Mouse (Mus musculus) liver, embryonic 14.5 days (tissue): Measurements from ENCODE around the gene Kdm3a. TPM values are rescaled to one million over a fixed set of nuclear protein-coding genes. Genes with fewer than 3 reads are reported as not detected.
A peak's percentile ranks its signal among the peaks of the same experiment; 100 is the strongest.

Source experiments
- ATAC-seq: fragments of 200-750 bp; cut with Nextera tagmentation; 2 replicates; pipeline ENCODE4 v1.8.0; 2017; ENCODE audit warnings: moderate number of reproducible peaks, mild to moderate bottlenecking, moderate library complexity; ENCODE audit not compliant: insufficient read depth
- DNase-seq, 3 experiments: peaks; one replicate each; pipeline ENCODE4 v3.0.0-alpha.2; 2012 to 2013; ENCODE audit warnings: low read depth in 3 of 3, low spot score in 3 of 3
- H3K27ac ChIP-seq: fragments of 300-500 bp; sonication (generic); 2 replicates; pipeline ENCODE4 v1.5.1; 2014; ENCODE audit warnings: moderate library complexity, mild to moderate bottlenecking, control low read depth, inconsistent platforms
- H3K27me3 ChIP-seq: fragments of 300-500 bp; sonication (generic); 2 replicates; pipeline ENCODE4 v1.6.1; 2014; ENCODE audit warnings: mild to moderate bottlenecking, low read length, moderate library complexity; ENCODE audit not compliant: control insufficient read depth, insufficient read depth
- H3K36me3 ChIP-seq: fragments of 300-500 bp; sonication (generic); replicated peaks from 2 replicates; pipeline ENCODE4 v1.6.1; 2014; ENCODE audit warnings: low read depth; ENCODE audit not compliant: control insufficient read depth, insufficient read depth
- H3K4me1 ChIP-seq, 2 experiments: fragments of 200-500 bp in 1 of 2; fragments of 300-500 bp in 1 of 2; sonication (generic) in 1 of 2; replicated peaks; 2 replicates each; pipeline ENCODE4 v1.6.1; 2012 to 2014; ENCODE audit warnings: antibody characterized with exemption in 1 of 2, inconsistent platforms in 1 of 2, low read length in 1 of 2; ENCODE audit not compliant: control insufficient read depth in 2 of 2, insufficient read depth in 2 of 2
- H3K4me2 ChIP-seq: fragments of 300-500 bp; sonication (generic); 2 replicates; pipeline ENCODE4 v1.6.1; 2014; ENCODE audit warnings: low read depth, mild to moderate bottlenecking, control low read depth, moderate library complexity
- H3K4me3 ChIP-seq, 2 experiments: fragments of 200-500 bp in 1 of 2; fragments of 300-500 bp in 1 of 2; sonication (generic) in 1 of 2; 2 replicates each; pipeline ENCODE4 v1.5.1; 2012 to 2014; ENCODE audit warnings: low read depth in 2 of 2, low read length in 2 of 2, mild to moderate bottlenecking in 2 of 2, control low read depth in 1 of 2, inconsistent platforms in 1 of 2, moderate library complexity in 1 of 2; ENCODE audit not compliant: insufficient read depth in 1 of 2
- H3K9ac ChIP-seq: fragments of 300-500 bp; sonication (generic); replicated peaks from 2 replicates; pipeline ENCODE4 v1.6.1; 2014; ENCODE audit warnings: mild to moderate bottlenecking, control low read depth, moderate library complexity
- H3K9me3 ChIP-seq: fragments of 300-500 bp; sonication (generic); 2 replicates; pipeline ENCODE4 v1.6.1; 2016; ENCODE audit warnings: low read length, mixed read lengths; ENCODE audit not compliant: control insufficient read depth
- CTCF ChIP-seq: IDR thresholded peaks from 2 replicates; pipeline ENCODE4 v1.5.1; 2016; ENCODE audit warnings: antibody characterized with exemption, low read depth, control low read depth
- EP300 ChIP-seq: IDR thresholded peaks from 2 replicates; pipeline ENCODE4 v1.6.1; 2016; ENCODE audit warnings: antibody characterized with exemption, low read depth
- WGBS: fragments of 180-500 bp; shearing (Covaris S2); extraction: QIAGEN DNeasy Blood & Tissue Kit; methylation state at CpG from one replicate; pipeline ENCODE4 v1.1.7; 2014; ENCODE audit not compliant: insufficient replicate concordance; 5-methylcytosine and 5-hydroxymethylcytosine counted together
- polyA plus RNA-seq, 2 experiments: library from polyadenylated mRNA; depleted of rRNA in 1 of 2; stranded (reverse) in 1 of 2; unstranded in 1 of 2; fragments of >200 nt; fragmentation: Nextera tagmentation in 1 of 2; extraction: Ambion mirVana in 1 of 2; gene quantifications; 2 replicates each; pipeline versions ENCODE4 v1.2.1 to v1.2.3; 2012 to 2014

The Kdm3a gene
- 8.8 and 11.8 TPM in 2 replicates for polyA plus RNA-seq (2012; rRNA removed)
- 8.6 and 8.9 TPM in 2 replicates for polyA plus RNA-seq (2014; fragmentation: Nextera tagmentation; extraction: Ambion mirVana)

DNA sequence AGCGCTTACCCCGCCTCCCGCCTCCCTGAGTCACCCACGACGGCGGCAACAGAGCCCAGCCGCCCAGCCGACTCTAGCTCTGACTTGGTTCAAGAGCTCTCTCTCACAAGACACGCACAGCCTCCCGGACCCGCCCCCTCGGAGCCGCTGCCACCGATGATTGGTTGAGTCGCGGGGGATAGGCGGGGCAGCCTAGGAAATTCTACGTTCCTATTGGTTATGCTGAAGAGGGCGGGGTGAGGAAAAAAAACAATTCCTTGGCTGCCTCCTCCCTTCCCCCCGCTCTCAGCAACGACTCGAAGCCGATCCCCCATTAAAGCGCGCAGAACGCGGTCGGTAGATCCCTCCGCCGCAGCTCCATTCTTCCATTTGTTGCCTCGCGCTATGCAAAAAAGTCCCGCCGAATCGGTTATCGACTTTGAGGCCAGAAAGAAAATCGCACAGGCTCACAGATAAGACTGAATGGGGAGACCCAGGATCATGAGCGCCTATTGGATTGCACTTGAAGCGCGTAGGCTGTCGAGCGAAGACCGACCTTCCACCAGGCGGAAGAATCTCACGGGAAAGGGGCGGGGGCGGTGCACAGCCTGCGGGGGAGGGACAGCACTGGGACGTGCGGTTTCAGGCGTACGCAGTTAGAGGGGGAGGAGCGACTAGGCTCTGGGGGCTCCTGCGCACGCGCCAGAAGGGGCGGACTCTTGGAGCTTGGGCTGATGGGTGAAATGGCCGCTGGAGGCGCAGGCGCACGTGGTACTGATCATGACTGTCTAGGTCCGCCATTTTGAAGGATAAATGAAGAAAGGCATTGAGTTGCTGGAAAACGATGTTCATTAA lies at the start of gene Kdm3a:
Kdm3a (minus strand) TSS at position 162 of the 834 bp plus-strand sequence.
- peak within 1 kb of the TSS; percentile 88 to 90 for H3K4me3 ChIP-seq
- peaks cover 12 to 13% of the 10 kb centered on the region in 2 experiments for H3K4me1 ChIP-seq
- H3K9me3 ChIP-seq, result no peaks in the 10 kb centered on the region
- under 1% methylated on average over 63 of the region's 63 CpGs for WGBS
- ATAC-seq, result peak; percentile 90
- H3K27me3 ChIP-seq, result peaks cover 4% of the 10 kb centered on the region; the same call in 1 of the 2 replicates
- peaks cover 7% of the 10 kb centered on the region for H3K36me3 ChIP-seq
- H3K27ac ChIP-seq, result peak within 1 kb of the TSS; percentile 93
- H3K4me2 ChIP-seq, result peak within 1 kb of the TSS; percentile 94
- TF ChIP-seq EP300 (peak; percentile 60), CTCF (peak; percentile 80)
- peak; percentile 96 to 97 (median 97) for DNase-seq
- H3K9ac ChIP-seq, result peak within 1 kb of the TSS; percentile 96

DNA sequence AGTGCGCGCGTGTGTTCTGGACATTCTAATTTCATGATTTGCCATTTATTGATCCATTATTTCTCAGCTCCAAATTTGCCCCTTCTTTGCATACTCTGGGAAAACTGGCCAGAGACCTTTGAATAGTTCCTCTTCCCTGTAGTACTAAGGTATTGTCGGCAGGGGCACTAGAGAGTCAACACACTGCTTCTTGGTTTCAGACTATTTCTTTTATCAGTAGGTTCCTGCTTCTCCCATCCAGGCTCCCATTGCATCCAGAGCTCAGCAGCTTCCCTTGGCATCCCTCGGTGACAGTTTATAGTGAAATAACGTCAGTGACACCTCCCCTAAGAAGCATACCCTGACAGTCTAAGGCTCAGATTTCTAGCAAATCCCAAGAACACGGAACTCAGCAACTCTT lies 46.1 kb upstream of the Kdm3a start:
- ATAC-seq, result no peak
- 61% methylated on average over 7 of the region's 7 CpGs for WGBS
- no peaks in the 10 kb centered on the region for H3K9me3 ChIP-seq
- H3K27me3 ChIP-seq, result no peaks in the 10 kb centered on the region; the same call in 1 of the 2 replicates
- H3K4me2 ChIP-seq, result no peak overlapping the region
- H3K9ac ChIP-seq, result no peak overlapping the region
- H3K4me3 ChIP-seq, result no peak overlapping the region
- no peaks in the 10 kb centered on the region for H3K4me1 ChIP-seq
- no peak for TF ChIP-seq EP300
- TF ChIP-seq CTCF, result peak; percentile 63
- DNase-seq, result no peak
- H3K27ac ChIP-seq, result no peak overlapping the region
- H3K36me3 ChIP-seq, result no peaks in the 10 kb centered on the region

DNA sequence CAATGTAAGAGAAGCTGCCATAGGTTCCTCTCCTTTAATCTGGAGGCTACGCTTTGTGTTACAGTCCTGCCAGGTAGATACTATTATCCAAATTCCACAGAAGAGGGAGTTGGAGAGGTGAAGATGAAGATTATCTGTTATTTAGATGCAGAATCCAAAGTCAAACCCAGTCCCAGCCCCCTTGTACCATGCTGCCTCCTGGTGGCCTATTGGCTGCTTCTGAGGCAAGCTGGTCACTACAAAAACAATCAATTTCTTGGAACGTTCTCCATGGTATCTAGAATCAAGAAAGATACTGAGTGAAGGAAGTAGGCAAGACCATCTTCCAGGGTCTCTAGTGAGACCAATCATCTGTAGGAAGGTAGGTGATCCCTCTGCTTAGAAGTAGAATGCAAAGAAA lies 40.4 kb upstream of the Kdm3a start:
- no peaks in the 10 kb centered on the region for H3K9me3 ChIP-seq
- no peak overlapping the region for H3K4me2 ChIP-seq
- no peak overlapping the region for H3K27ac ChIP-seq
- H3K27me3 ChIP-seq, result no peaks in the 10 kb centered on the region; the same call in 1 of the 2 replicates
- WGBS, result 43% methylated on average over 2 of the region's 2 CpGs
- TF ChIP-seq EP300 (no peak), CTCF (peak; percentile 75)
- no peak overlapping the region for H3K9ac ChIP-seq
- H3K36me3 ChIP-seq, result no peaks in the 10 kb centered on the region
- ATAC-seq (no peak), DNase-seq (peak; percentile 12 to 26 (median 14))
- no peak overlapping the region for H3K4me3 ChIP-seq
- no peaks in the 10 kb centered on the region for H3K4me1 ChIP-seq

DNA sequence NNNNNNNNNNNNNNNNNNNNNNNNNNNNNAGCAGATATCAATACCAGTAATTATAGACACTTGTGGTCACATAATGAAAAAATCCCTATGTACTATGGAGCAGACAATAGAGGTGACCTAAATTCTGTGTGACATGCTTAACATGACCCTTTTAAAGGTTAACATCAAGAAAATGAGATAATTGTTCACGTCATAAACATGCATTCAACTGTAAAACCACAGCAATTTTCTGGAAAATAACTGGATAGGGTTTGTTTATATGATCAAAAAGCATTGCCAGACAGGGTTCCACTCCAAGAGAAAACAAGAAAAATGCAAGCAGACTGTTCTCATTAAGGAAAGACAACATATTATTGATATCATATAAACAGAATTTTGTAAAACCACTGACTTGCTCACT lies 31.7 kb upstream of the Kdm3a start:
- 48% methylated on average over 1 of the region's 1 CpGs for WGBS
- H3K4me1 ChIP-seq, result peaks cover 19 to 20% of the 10 kb centered on the region in 2 experiments
- no peak overlapping the region for H3K27ac ChIP-seq
- DNase-seq (no peak), ATAC-seq (no peak)
- no peaks in the 10 kb centered on the region for H3K36me3 ChIP-seq
- TF ChIP-seq CTCF (no peak), EP300 (no peak)
- H3K9me3 ChIP-seq, result no peaks in the 10 kb centered on the region
- H3K4me3 ChIP-seq, result no peak overlapping the region
- H3K27me3 ChIP-seq, result no peaks in the 10 kb centered on the region
- H3K9ac ChIP-seq, result no peak overlapping the region
- H3K4me2 ChIP-seq, result no peak overlapping the region

DNA sequence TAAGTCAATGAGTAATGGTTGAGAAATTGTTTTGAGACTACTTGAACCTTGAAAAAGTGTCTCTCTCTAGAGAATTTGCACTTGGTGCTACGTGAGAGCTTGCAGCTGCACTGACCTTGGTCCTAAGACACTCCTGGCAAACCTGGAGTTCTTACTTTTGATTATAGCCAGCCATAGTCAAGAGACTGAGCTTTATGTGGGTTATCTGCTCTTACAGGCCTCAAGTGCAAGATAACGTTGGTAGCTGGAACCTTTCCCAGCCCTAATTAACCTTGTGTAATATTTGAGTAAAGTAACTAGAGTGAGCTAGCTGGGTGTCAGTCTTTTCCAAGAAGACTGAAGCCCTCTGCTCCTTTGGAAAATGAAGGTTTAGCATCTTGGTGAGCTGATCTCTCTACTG lies 25.5 kb upstream of the Kdm3a start:
- peak; percentile 24 to 47 (median 26) for DNase-seq
- no peak for ATAC-seq
- Histone ChIP-seq H3K27ac (no peak overlapping the region), H3K4me1 (peaks cover 35 to 38% of the 10 kb centered on the region in 2 experiments), H3K4me3 (no peak overlapping the region), H3K27me3 (no peaks in the 10 kb centered on the region), H3K9me3 (no peaks in the 10 kb centered on the region), H3K9ac (no peak overlapping the region), H3K4me2 (no peak overlapping the region), H3K36me3 (no peaks in the 10 kb centered on the region)
- WGBS, result 14% methylated on average over 2 of the region's 2 CpGs
- TF ChIP-seq CTCF (no peak), EP300 (peak; percentile 65; the same call in 1 of the 2 replicates)
